Mouse (Mus musculus) layer of hippocampus, postnatal 10 days (tissue): ENCODE measurements around the gene Arhgap17. TPM values are rescaled to one million over a fixed set of nuclear protein-coding genes. Genes with fewer than 3 reads are reported as not detected.

Experiments
- DNase-seq, 2 experiments: peaks; one replicate each; pipeline ENCODE4 v3.0.0; 2021; ENCODE audit warnings: low spot score in 2 of 2
- total RNA-seq, 2 experiments: library from RNA; stranded (reverse); gene quantifications; 2 replicates each; pipeline ENCODE4 v1.2.3; 2021

Arhgap17 gene
- total RNA-seq, 2 experiments from 2014 or later: 16.6 to 27.2 TPM

GRCm38 (mm10) chr7:123287903-123288302, 81.8 kb downstream of the Arhgap17 start:
- no peak for DNase-seq

GRCm38 (mm10) chr7:123285896-123286295, 83.8 kb downstream of the Arhgap17 start:
- no peak for DNase-seq

- DNase-seq: no peak
These were observed 85.9 kb downstream of the Arhgap17 start for GRCm38 (mm10) chr7:123283826-123284225.

GRCm38 (mm10) chr7:123279797-123280196, 89.9 kb downstream of the Arhgap17 start:
- no peak for DNase-seq

- no peak for DNase-seq
These were observed 93.1 kb downstream of the Arhgap17 start for GRCm38 (mm10) chr7:123276568-123276967.

GRCm38 (mm10) chr7:123273056-123273455, 96.7 kb downstream of the Arhgap17 start:
- DNase-seq: no peak

GRCm38 (mm10) chr7:123258103-123258502, 111.6 kb downstream of the Arhgap17 start:
- no peak for DNase-seq

- no peak for DNase-seq
These were observed 115.3 kb downstream of the Arhgap17 start for GRCm38 (mm10) chr7:123254196-123254970.

- DNase-seq: no peak
These were observed 116.3 kb downstream of the Arhgap17 start for GRCm38 (mm10) chr7:123253396-123253795.

- DNase-seq: no peak
These were observed 118.4 kb downstream of the Arhgap17 start for GRCm38 (mm10) chr7:123251343-123251742.

GRCm38 (mm10) chr7:123248166-123248565, 121.5 kb downstream of the Arhgap17 start:
- no peak for DNase-seq

GRCm38 (mm10) chr7:123246504-123247084, 123.1 kb downstream of the Arhgap17 start:
- DNase-seq: no peak

- DNase-seq: no peak
These were observed 124.9 kb downstream of the Arhgap17 start for GRCm38 (mm10) chr7:123244833-123245232.

- no peak for DNase-seq
These were observed 127.5 kb downstream of the Arhgap17 start for GRCm38 (mm10) chr7:123242241-123242640.

GRCm38 (mm10) chr7:123240064-123240463, 129.7 kb downstream of the Arhgap17 start:
- no peak for DNase-seq

- no peak for DNase-seq
These were observed 131.1 kb downstream of the Arhgap17 start for GRCm38 (mm10) chr7:123238621-123239020.

- DNase-seq: peak in 1 of 2 experiments; percentile 26
These were observed 134.3 kb downstream of the Arhgap17 start for GRCm38 (mm10) chr7:123235449-123235848.

Other genes starting within 250 kb of the Arhgap17 start
- gene Tnrc6a, start 246.0 kb downstream of the Arhgap17 start, total RNA-seq: 10 to 100 TPM; 58.4 to 58.8 TPM
- gene Slc5a11, start 155.1 kb downstream of the Arhgap17 start, total RNA-seq: under 1 TPM in 1 of 2 experiments, not detected in 1; 0.25 TPM
- 10 to 100 TPM; 86.6 to 87.0 TPM for gene Lcmt1, start 131 bp downstream of the Arhgap17 start, total RNA-seq
- gene Aqp8, start 92.4 kb upstream of the Arhgap17 start, total RNA-seq: not detected
- gene Zkscan2, start 130.5 kb upstream of the Arhgap17 start, total RNA-seq: 10 to 100 TPM; 23.6 to 27.7 TPM